Mouse (Mus musculus) mouse embryonic stem cell (cell line): ENCODE measurements around the gene Fancc.
"Not testable (repeated sequence)": the region's sequence is repeated elsewhere in the genome, so short reads cannot be mapped to it uniquely, and the experiment has no call there.

ENCODE experiments used
- in situ Hi-C, 2 experiments: fragments of 300-500 bp; cut with MboI; formaldehyde crosslinking; loops; 1 replicate in 1 of 2; 3 replicates in 1 of 2; pipeline ENCODE4 v1.14.3; 2019 to 2020; ENCODE audit warnings: low sequenced_read_pairs in 2 of 2, low pct_unique_long_range_greater_than_20kb in 1 of 2, mixed read lengths in 1 of 2; ENCODE audit not compliant: unreplicated experiment in 1 of 2

Fancc gene

DNA sequence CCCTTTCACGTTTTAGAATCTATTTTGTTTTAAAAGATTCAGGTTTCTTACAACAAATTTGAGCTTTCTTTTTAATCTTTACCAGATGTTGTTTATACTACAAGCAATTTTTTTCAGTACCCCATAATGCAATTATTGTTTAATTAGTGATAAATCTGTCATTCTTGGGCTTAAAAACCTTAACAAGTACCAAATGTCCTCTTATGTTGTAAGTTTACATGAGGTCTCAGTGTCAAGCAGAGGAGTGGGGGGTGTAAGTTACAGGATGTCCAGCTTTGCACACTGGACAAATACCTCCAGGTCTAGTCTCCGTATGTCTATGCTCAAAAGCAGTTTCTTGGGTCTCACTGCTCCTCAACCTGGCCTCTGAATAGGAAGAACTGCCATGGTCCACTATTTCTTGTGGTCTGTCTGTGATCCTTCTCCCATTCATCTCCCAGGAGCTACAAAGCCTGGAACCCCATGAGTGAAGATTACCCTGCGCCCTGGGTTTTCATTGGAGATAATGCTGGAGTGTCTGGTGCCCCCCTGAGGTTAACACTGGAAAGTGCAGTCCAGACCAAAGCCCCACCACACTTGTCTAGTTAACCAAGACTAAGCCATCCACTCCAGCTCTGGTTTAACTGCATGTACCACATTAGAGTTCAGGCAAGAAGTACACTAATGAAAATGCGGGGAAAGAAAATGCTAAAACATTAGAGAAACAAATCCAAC is 161.5 kb downstream of the Fancc start:
- in situ Hi-C loops = loop anchor here (10.0 to 25.0 kb wide), 3 partner anchors 201 to 411 kb away; no protein-coding TSS in a partner anchor

GRCm38 (mm10) chr13:63332576-63333300 is 164.3 kb downstream of the Fancc start:
- in situ Hi-C loops = loop anchor here (10.0 to 25.0 kb wide), 3 partner anchors 198 to 408 kb away; no protein-coding TSS in a partner anchor

DNA sequence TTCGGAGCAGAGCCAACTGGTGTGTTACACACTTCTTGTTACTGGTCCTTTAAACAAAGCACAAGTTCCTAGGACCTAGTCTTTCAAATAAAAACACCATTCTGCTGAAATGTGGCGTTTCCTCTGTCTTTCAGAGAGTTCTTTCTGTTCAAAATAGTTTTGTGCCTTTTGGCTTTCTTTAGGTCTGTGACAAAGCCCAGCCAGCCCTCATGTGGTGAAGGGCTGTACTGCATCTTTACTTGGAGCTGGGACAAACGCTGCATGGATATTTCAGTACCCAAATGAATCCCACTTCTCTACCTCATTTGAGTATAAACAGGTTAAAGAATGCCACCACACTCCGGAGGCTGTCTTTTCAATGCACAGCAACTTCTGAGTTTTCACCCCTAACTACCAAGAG is 165.7 kb downstream of the Fancc start:
- in situ Hi-C loops = loop anchor here (10.0 to 25.0 kb wide), 3 partner anchors 197 to 407 kb away; no protein-coding TSS in a partner anchor

DNA sequence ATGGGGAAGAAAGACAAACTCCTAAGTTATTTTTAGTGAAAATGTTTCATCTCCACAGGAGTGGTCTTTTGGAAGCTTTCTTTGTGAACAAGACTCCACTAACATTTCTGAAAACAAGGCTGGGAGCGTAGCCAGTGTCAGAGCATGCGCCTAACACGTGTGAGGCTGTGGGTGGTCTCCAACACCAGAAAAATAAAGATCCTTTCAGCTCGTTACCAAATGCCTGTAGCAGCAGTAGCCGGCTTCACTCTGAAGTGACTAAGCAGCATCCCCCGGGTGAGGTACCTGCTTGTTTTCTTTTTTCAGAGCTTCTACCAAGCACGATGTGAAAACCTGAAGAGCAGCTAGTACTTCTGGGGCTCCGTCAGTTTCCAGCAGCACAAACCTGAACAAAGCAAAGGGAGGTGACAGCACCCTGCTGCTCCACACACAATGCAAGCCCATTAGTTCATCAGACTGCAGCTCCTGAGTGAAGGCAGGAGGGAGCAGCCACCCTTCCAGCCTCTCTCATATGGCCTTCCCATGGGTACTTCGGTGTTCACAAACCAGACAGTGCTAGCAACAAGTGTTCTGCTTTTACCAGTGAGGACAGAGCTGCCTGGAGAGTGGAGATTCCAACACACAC is 166.7 kb downstream of the Fancc start:
- in situ Hi-C loops = loop anchor here (10.0 to 25.0 kb wide), 3 partner anchors 196 to 406 kb away; no protein-coding TSS in a partner anchor

DNA sequence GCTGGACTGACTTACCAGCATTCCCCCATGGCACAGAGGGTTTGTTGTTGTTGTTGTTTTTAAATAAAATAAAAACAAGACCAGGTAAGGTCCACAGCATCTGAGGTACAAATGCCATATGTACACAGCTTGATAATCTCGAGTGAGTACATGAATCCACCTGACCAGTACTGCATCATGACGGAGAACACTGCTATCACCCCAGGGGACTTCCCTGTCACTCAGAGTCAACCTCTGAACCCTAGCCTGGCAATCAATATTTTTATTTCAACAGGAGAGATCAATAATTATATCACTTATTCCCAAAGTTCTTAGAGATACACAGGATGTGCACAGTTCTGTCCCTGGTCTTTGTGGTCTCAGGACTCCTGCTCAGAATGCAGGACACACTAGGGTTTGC is 171.1 kb downstream of the Fancc start:
- in situ Hi-C loops = loop anchor here (10.0 to 25.0 kb wide), 3 partner anchors 91 to 401 kb away; no protein-coding TSS in a partner anchor

GRCm38 (mm10) chr13:63324978-63325848 is 171.9 kb downstream of the Fancc start:
- in situ Hi-C loops = loop anchor here (5.0 to 25.0 kb wide), 4 partner anchors 90 to 400 kb away; no protein-coding TSS in a partner anchor

DNA sequence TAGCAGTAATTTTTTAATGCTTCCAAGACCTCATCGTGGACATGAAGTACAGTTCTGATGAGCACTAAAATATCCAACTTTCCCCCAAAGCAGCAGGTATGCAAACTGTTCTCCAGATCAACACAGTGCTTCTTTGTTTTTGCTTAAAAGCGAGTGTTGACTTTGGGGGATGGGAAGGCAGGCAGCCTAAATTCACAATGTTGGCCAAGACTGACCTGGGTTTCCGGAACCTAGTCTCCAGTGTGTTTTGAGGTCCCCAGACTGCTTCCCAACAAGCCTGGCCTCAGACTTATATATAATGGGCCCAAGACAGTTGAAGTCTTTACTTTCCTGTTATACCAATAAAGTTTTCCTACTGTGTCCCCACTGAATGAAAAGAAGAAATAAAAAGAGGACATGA is 172.8 kb downstream of the Fancc start:
- in situ Hi-C loops = loop anchor here (5.0 to 10.0 kb wide), 3 partner anchors 90 to 400 kb away; no protein-coding TSS in a partner anchor

DNA sequence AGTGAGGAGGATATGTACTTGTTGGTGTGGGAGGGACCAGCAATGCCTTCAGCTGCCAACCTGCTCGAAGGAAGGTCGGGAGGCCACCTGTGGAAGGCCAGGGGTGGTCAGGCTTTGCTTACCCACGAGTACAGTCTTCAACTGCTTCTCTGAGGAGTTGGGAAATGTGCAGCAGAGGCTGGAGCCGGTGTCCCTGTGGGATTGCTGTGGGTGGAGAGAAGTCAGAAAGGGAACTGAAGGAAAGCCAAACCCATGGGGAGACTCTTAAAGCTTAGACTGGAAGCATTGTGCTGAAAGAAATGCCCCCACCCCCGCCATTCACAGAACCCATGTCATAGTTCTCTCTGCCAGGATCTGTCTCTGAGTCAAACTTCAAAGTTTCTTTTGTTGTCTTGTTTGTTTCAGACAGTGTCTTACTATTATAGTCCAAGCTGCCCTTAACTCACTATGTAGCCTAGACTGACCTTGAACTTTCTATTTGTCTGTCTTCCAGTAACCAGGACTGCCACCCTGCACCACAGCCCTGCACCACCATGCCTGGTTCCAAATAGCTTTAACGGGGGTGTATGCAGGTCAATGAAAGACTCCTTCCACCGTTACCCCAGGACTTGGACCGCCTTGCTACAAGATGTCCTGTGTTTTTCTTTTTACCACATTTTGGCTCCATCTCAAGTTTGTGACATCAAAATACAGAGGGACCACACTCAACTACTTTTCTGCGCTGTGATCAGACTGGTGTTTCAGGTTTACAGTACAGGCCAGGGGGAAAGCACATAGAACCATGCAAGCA is 173.6 kb downstream of the Fancc start:
- in situ Hi-C loops = loop anchor here (5.0 to 10.0 kb wide), 3 partner anchors 89 to 399 kb away; no protein-coding TSS in a partner anchor

DNA sequence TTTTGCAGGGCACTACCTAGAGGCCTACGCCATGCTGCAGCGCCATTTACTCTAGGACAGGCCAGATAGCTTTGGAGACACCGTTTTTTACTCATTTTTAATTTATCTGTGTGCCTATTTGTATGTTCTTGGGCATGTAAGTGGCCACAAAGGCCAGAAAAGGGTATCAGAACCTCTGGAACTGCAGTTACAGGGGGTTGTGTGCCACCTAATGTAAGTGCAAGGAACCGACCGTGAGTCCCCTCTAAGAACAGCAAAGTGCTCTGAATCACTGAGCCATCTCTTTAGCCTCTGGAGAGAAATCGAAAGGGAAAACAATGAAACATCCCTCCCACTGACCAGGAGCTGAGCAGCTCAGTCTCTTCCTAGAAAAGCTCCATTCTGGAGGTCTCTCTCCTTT is 174.3 kb downstream of the Fancc start:
- in situ Hi-C loops = loop anchor here (5.0 to 10.0 kb wide), 3 partner anchors 88 to 398 kb away; no protein-coding TSS in a partner anchor

DNA sequence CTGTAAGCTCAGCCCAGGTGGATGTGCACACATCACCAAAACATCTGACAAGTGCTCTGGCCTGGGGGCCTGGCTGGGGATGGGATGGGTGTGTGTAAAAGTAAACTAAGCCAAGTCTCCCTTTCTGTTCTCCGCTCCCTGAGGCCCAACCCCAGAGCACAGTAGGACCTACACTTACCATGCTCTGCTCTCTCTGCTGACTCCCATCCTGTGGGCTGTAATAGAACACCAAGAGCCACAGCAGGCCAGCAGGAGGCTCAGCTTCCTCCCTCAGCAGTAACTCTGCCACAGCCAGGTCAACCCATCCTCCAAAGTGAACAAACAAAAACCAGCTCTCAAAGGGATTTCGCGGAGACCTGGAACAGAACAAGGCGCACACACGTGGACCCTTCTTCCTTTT is 175.4 kb downstream of the Fancc start:
- in situ Hi-C loops = loop anchor here (5.0 to 10.0 kb wide), 3 partner anchors 87 to 397 kb away; no protein-coding TSS in a partner anchor

DNA sequence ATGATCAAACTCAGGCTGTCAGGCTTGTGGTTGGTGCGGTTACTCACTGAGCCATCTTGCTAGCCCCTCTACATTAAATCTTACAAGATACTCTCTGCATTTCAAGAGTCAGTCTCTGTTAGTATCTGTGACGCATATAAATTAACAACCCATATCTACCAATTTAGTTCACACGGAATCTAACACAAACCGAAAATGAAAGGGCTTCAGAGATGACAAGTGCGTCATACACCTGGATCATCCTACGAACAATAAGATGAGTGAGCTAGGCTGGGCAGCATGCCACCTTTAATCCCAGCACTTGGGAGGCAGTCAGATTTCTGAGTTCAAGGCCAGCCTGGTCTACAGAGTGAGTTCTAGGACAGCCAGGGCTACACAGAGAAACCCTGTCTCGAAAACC is 177.3 kb downstream of the Fancc start:
- in situ Hi-C loops = loop anchor here (5.0 to 10.0 kb wide), 3 partner anchors 85 to 395 kb away; no protein-coding TSS in a partner anchor

DNA sequence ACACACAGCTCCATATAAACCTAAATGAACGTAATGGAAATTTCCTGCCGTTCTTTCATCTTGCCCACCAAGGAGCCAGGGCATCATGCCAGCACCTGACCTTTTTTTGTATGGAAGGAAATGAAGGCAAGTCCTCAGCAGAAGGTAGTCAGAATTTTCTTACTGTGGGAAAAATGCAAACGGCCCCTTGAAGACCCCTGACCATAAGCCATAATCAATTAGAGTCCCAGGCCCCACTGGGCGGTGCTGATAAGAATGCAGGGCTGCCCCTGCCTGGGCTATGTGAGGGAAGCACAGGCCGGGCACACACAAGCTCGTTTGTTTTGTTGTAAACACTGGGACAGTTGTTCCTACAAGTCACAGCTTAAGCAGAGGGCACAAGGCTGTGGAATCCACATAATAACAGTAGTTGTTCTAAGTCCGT is 179.4 kb downstream of the Fancc start:
- in situ Hi-C loops = no loop called here

- in situ Hi-C loops = no loop called here
Observed at GRCm38 (mm10) chr13:63316407-63316806, 180.7 kb downstream of the Fancc start.

- in situ Hi-C loops = no loop called here
Observed at GRCm38 (mm10) chr13:63315777-63316176, 181.3 kb downstream of the Fancc start.

GRCm38 (mm10) chr13:63315111-63315510 is 182.0 kb downstream of the Fancc start:
- in situ Hi-C loops = not testable (repeated sequence)

- in situ Hi-C loops = no loop called here
Observed at GRCm38 (mm10) chr13:63314608-63314920, 182.5 kb downstream of the Fancc start.
